Mouse (Mus musculus) forebrain, embryonic 10.5 days (tissue): ENCODE results near the gene Tomm20. TPM values are rescaled to one million over a fixed set of nuclear protein-coding genes. Genes with fewer than 3 reads are reported as not detected.
A peak's percentile ranks its signal among the peaks of the same experiment; 100 is the strongest.
"Not testable (repeated sequence)": the region's sequence is repeated elsewhere in the genome, so short reads cannot be mapped to it uniquely, and the experiment has no call there.

ENCODE experiments used
- DNase-seq: peaks from one replicate; pipeline ENCODE4 v3.0.0-alpha.2; 2017; ENCODE audit warnings: low spot score; ENCODE audit errors: extremely low spot score
- H3K27ac ChIP-seq: fragments of 300-500 bp; sonication (generic); 2 replicates; pipeline ENCODE4 v1.5.1; 2016; ENCODE audit warnings: mild to moderate bottlenecking
- H3K27me3 ChIP-seq: fragments of 300-500 bp; sonication (generic); 2 replicates; pipeline ENCODE4 v1.6.1; 2016; ENCODE audit warnings: mild to moderate bottlenecking; ENCODE audit not compliant: poor library complexity, severe bottlenecking
- H3K36me3 ChIP-seq: fragments of 300-500 bp; sonication (generic); replicated peaks from 2 replicates; pipeline ENCODE4 v1.6.1; 2016; ENCODE audit warnings: mild to moderate bottlenecking, moderate library complexity
- H3K4me1 ChIP-seq: fragments of 300-500 bp; sonication (generic); 2 replicates; pipeline ENCODE4 v1.6.1; 2016
- H3K4me3 ChIP-seq: fragments of 300-500 bp; sonication (generic); 2 replicates; pipeline ENCODE4 v1.5.1; 2016; ENCODE audit warnings: mild to moderate bottlenecking, moderate library complexity
- H3K9me3 ChIP-seq: fragments of 300-500 bp; sonication (generic); 2 replicates; pipeline ENCODE4 v1.6.1; 2016; ENCODE audit warnings: mild to moderate bottlenecking, moderate library complexity
- WGBS: fragments of 180-500 bp; shearing (Covaris S2); methylation state at CpG from one replicate; pipeline ENCODE4 v1.1.7; 2016; 5-methylcytosine and 5-hydroxymethylcytosine counted together
- polyA plus RNA-seq: library from polyadenylated mRNA; unstranded; fragments of >200 nt; fragmentation: Nextera tagmentation; extraction: Ambion mirVana; gene quantifications from 2 replicates; pipeline ENCODE4 v1.2.1, GENCODE M21; 2016

Gene Tomm20
- polyA plus RNA-seq, 1 experiment from 2014 or later, result 294 TPM

DNA sequence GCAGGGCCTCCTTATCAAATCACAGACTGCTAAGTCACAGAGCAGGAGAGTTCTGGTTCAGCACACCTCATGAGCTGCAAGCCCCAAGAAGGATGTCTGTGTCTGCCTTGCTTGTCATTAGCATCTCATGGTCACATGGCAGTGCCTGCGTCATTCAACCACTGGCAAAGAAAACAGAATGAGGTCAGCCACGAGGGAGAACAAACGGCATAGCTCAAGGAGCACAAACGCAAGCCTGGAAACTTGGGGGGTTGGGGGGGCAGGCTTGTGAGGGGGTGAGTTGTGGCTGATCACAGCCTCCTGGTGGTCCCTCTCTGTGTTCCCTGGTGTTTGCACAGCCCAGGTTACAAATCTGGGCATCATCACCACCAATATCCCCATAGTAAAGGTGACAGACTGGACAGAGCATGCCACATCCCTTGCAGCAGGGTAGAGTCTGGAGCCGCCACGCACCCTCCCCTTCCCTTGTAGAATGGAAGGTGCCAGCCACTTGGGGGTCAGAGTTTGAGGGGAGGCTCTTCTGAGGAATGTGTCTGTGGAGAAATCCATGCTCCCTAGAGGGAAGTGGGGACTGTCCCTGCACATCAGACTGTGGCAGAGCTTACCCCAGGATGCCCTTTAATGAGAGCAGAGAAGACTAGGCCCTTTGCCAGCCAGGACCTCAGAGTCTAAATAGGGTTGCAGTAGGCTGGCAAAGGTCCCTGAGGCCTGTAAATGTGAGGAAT is 61.3 kb downstream of the Tomm20 start:
- H3K4me1 ChIP-seq, result peaks cover 24% of the 10 kb centered on the region
- H3K27me3 ChIP-seq, result no peaks in the 10 kb centered on the region
- H3K36me3 ChIP-seq, result no peaks in the 10 kb centered on the region
- no peak overlapping the region for H3K4me3 ChIP-seq
- WGBS, result 64% methylated on average over 6 of the region's 6 CpGs
- DNase-seq, result no peak
- no peaks in the 10 kb centered on the region for H3K9me3 ChIP-seq
- peak overlapping the region; percentile 66 for H3K27ac ChIP-seq

DNA sequence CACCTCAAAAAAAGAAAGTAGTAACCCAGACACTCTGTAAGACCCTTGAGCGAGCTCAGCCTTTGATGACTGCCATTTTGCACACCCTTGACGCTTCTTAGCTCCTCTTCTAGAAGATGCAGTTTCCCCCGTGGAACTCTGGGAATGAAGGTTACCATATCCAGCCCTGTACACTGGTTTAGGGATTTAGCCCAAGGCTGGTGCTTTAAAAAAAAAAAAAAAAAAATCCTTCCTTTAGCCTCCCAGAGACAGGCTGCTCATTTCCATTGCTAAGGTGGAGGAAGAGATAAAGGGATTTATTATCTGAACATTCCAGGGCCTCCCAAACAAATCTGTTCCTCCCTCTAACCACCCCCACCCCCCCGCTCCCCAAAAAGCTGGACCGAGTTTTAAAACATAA is 61.9 kb downstream of the Tomm20 start:
- Histone ChIP-seq H3K4me1 (peaks cover 24% of the 10 kb centered on the region), H3K27me3 (no peaks in the 10 kb centered on the region), H3K9me3 (no peaks in the 10 kb centered on the region), H3K27ac (peak overlapping the region; percentile 66), H3K36me3 (no peaks in the 10 kb centered on the region), H3K4me3 (no peak overlapping the region)
- 75% methylated on average over 5 of the region's 5 CpGs for WGBS
- no peak for DNase-seq

DNA sequence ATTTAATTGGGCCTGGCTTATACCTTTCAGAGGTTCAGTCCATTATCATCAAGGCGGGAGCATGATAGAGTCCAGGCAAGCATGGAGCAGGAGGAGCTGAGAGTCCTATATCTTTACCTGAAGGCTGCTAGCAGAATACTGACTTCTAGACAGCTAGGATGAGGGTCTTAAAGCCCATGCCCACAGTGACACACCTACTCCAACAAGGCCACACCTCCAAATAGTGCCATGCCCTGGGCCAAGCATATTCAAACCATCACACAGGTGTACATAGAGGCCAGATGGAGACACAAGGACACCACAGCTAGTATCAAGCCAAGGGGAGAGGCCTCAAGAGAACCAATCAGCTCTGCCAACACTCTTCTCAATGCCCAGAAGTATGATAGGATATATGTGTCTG is 63.1 kb downstream of the Tomm20 start:
- WGBS, result 88% methylated on average over 1 of the region's 1 CpGs

DNA sequence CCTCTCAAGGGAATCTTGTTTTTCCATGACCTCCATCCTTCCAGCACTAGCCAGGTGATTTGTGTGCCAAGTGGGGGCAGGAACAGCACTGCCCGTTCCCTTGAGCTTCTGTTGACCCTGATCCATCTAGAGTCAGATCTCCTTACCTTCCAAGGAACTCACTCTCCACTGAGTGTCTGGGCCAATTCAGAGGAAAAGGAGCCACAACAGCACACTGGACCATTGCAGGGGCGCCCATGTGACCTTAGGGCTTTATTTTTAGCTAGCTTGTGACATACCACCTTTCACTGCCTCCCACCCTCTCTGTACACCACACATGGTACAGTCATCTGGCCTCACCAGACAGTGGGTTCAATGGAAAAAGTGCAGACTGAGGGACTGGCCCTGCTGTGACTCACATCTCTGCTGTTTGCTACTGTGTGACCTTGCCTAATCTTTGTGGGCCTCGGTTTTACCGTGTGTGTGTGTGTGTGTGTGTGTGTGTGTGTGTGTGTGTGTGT is 64.0 kb downstream of the Tomm20 start:
- DNase-seq, result no peak
- no peak overlapping the region for H3K4me3 ChIP-seq
- H3K27me3 ChIP-seq, result no peaks in the 10 kb centered on the region
- H3K27ac ChIP-seq, result no peak overlapping the region
- WGBS, result 88% methylated on average over 4 of the region's 4 CpGs
- H3K36me3 ChIP-seq, result no peaks in the 10 kb centered on the region
- no peaks in the 10 kb centered on the region for H3K9me3 ChIP-seq
- H3K4me1 ChIP-seq, result peaks cover 18% of the 10 kb centered on the region

More for the DNA sequence above, 63.1 kb downstream of the Tomm20 start:
- H3K27ac ChIP-seq, H3K36me3 ChIP-seq, DNase-seq, H3K27me3 ChIP-seq, H3K9me3 ChIP-seq, H3K4me3 ChIP-seq: not testable (repeated sequence)
- H3K4me1 ChIP-seq, result peaks cover 23% of the 10 kb centered on the region

Other genes starting within 250 kb of the Tomm20 start
- 26.1 and 26.5 TPM in 2 replicates for gene Rbm34, start 25.2 kb upstream of the Tomm20 start, polyA plus RNA-seq
- 27.3 and 27.4 TPM in 2 replicates for gene Pard3, start 118.0 kb upstream of the Tomm20 start, polyA plus RNA-seq